9 mouse cellular contexts compared by ENCODE assay signal in genomic region chr11:101562391-101562790, GRCm38 (mm10). TPM values are rescaled to one million over a fixed set of nuclear protein-coding genes. Genes with fewer than 3 reads are reported as not detected.
DNase-seq lines count a peak whose midpoint lies in the region; ATAC-seq and TF ChIP-seq lines count a peak whose summit lies in the region.
"Had no signal": no experiment of that assay in that cellular context is flagged by ENCODE, and none has a peak within 500 bp of the region (broad histone marks: within the 10 kb centered on the region; RNA-seq: fewer than 3 reads in every experiment).

No protein-coding gene starts in this region.

- H3K36me3 ChIP-seq in heart, embryonic 10.5 days: peaks cover 86% of the 10 kb centered on the region

- no peak overlapping the region for H3K27ac ChIP-seq in heart, embryonic 10.5 days
- no peak overlapping the region for H3K27ac ChIP-seq in embryonic fibroblast, embryonic 13.5 days (ENCODE audit: insufficient read depth, low read length)
- no peak overlapping the region for H3K27ac ChIP-seq in left cerebral cortex, adult 2 months
- H3K27ac ChIP-seq: midbrain, embryonic 12.5 days had no signal

- DNase-seq in heart, postnatal 10 days: peak; percentile 38 to 67
- no peak for DNase-seq in heart, embryonic 10.5 days (ENCODE audit: low spot score)
- peak; percentile 86 for DNase-seq in CD4-positive helper T cell, adult 2 months (ENCODE audit: low read depth, low spot score)
- DNase-seq in left cerebral cortex, adult 2 months (ENCODE audit: extremely low spot score in 1 of 2, low spot score in 2 of 2): no peak
- DNase-seq in thymus, postnatal 25 days: peak; percentile 66

- no peaks in the 10 kb centered on the region for H3K27me3 ChIP-seq in heart, embryonic 10.5 days (ENCODE audit: insufficient read depth, poor library complexity, severe bottlenecking)
- H3K27me3 ChIP-seq: midbrain, embryonic 12.5 days had no signal

- intact Hi-C loops in heart, postnatal 10 days (cut with DNase I): no loop called here
- intact Hi-C loops in left cerebral cortex, adult 2 months (cut with DNase I): no loop called here

- H3K4me1 ChIP-seq in heart, embryonic 10.5 days: peaks cover 3% of the 10 kb centered on the region; the same call in 1 of the 2 replicates
- H3K4me1 ChIP-seq in embryonic fibroblast, embryonic 13.5 days (ENCODE audit: control insufficient read depth, insufficient read depth, low read length): no peaks in the 10 kb centered on the region
- H3K4me1 ChIP-seq: midbrain, embryonic 12.5 days had no signal

- TF ChIP-seq POLR2A in embryonic fibroblast, embryonic 13.5 days (IDR thresholded peaks at IDR 0.05; ENCODE audit: low read depth, low read length): no peak

- no peak overlapping the region for H3K4me3 ChIP-seq in heart, embryonic 10.5 days
- H3K4me3 ChIP-seq in embryonic fibroblast, embryonic 13.5 days (ENCODE audit: insufficient read depth, low read length): no peak overlapping the region
- no peak overlapping the region for H3K4me3 ChIP-seq in left cerebral cortex, adult 2 months
- H3K4me3 ChIP-seq: midbrain, embryonic 12.5 days had no signal

- peak; percentile 81 for ATAC-seq in activated CD4-positive, CD25-positive, alpha-beta regulatory T cell, adult 4 months
- ATAC-seq in monocyte, adult 5-6 weeks (replicated peaks; ENCODE audit: insufficient number of reproducible peaks, low FRiP score, low TSS enrichment, poor library complexity, severe bottlenecking): peak; percentile 91

- WGBS in heart, embryonic 10.5 days: 44% methylated on average over 5 of the region's 5 CpGs

- peak; percentile 72; the same call in 1 of the 2 replicates for TF ChIP-seq CTCF in embryonic fibroblast, embryonic 13.5 days (IDR thresholded peaks at IDR 0.05; ENCODE audit: borderline replicate concordance, insufficient read depth, low read length)
- TF ChIP-seq CTCF in left cerebral cortex, adult 2 months (IDR thresholded peaks at IDR 0.05): peak; percentile 84

- H3K9me3 ChIP-seq in heart, embryonic 10.5 days: no peaks in the 10 kb centered on the region
- H3K9me3 ChIP-seq: midbrain, embryonic 12.5 days had no signal

RNA-seq across cellular contexts. Expression of gene Nbr1, which starts 10.4 kb away (rescaled TPM):
- 100 to 1,000 TPM; 100 TPM for total RNA-seq in heart, postnatal 10 days (2021)
- 54.1 and 64.6 TPM in 2 replicates for polyA plus RNA-seq in heart, embryonic 10.5 days (2016; fragmentation: Nextera tagmentation; extraction: Ambion mirVana)
- polyA plus RNA-seq in activated CD4-positive, CD25-positive, alpha-beta regulatory T cell, adult 4 months (2017; shearing (Covaris generic)): 10 to 100 TPM; 42.3 to 84.0 TPM
- polyA plus RNA-seq in embryonic fibroblast, embryonic 13.5 days (2011; ENCODE audit: insufficient read length, low read depth, missing spikeins): 126 and 209 TPM in 2 replicates
- total RNA-seq in left cerebral cortex, adult 2 months (2021): 100 to 1,000 TPM; 136 to 137 TPM
- 67.9 to 104 TPM (median 83.1 TPM) in 3 replicates for total RNA-seq in monocyte, adult 5-6 weeks (2017)

RNA-seq across cellular contexts. Expression of gene Brca1, which starts 10.6 kb away (rescaled TPM):
- total RNA-seq in heart, postnatal 10 days (2021): 1 to 10 TPM; 2.8 to 4.7 TPM
- 13.4 and 14.9 TPM in 2 replicates for polyA plus RNA-seq in heart, embryonic 10.5 days (2016; fragmentation: Nextera tagmentation; extraction: Ambion mirVana)
- polyA plus RNA-seq in activated CD4-positive, CD25-positive, alpha-beta regulatory T cell, adult 4 months (2017; shearing (Covaris generic)): 1 to 10 TPM; 5.4 to 5.8 TPM
- polyA plus RNA-seq in embryonic fibroblast, embryonic 13.5 days (2011; ENCODE audit: insufficient read length, low read depth, missing spikeins): 9.2 and 11.2 TPM in 2 replicates
- total RNA-seq in left cerebral cortex, adult 2 months (2021): under 1 TPM; 0.61 to 0.70 TPM
- 2.9 to 8.0 TPM (median 5.2 TPM) in 3 replicates for total RNA-seq in monocyte, adult 5-6 weeks (2017)

RNA-seq across cellular contexts. Expression of gene Tmem106a, which starts 19.7 kb away (rescaled TPM):
- 1 to 10 TPM; 3.1 to 4.2 TPM for total RNA-seq in heart, postnatal 10 days (2021)
- polyA plus RNA-seq in heart, embryonic 10.5 days (2016; fragmentation: Nextera tagmentation; extraction: Ambion mirVana): 2.7 and 3.0 TPM in 2 replicates
- polyA plus RNA-seq in activated CD4-positive, CD25-positive, alpha-beta regulatory T cell, adult 4 months (2017; shearing (Covaris generic)): 10 to 100 TPM; 13.4 to 13.6 TPM
- 13.3 and 15.6 TPM in 2 replicates for polyA plus RNA-seq in embryonic fibroblast, embryonic 13.5 days (2011; ENCODE audit: insufficient read length, low read depth, missing spikeins)
- total RNA-seq in left cerebral cortex, adult 2 months (2021): 1 to 10 TPM; 1.3 to 1.9 TPM
- 10.7 to 18.1 TPM (median 15.4 TPM) in 3 replicates for total RNA-seq in monocyte, adult 5-6 weeks (2017)

RNA-seq across cellular contexts. Expression of gene Gm11634, which starts 36.7 kb away (rescaled TPM):
- not detected for total RNA-seq in heart, postnatal 10 days (2021)
- polyA plus RNA-seq in heart, embryonic 10.5 days (2016; fragmentation: Nextera tagmentation; extraction: Ambion mirVana): not detected in 2 replicates
- polyA plus RNA-seq in activated CD4-positive, CD25-positive, alpha-beta regulatory T cell, adult 4 months (2017; shearing (Covaris generic)): not detected
- not detected in 2 replicates for polyA plus RNA-seq in embryonic fibroblast, embryonic 13.5 days (2011; ENCODE audit: insufficient read length, low read depth, missing spikeins)
- not detected for total RNA-seq in left cerebral cortex, adult 2 months (2021)
- not detected in 3 replicates for total RNA-seq in monocyte, adult 5-6 weeks (2017)
- polyA plus RNA-seq: midbrain, embryonic 12.5 days had no signal

Comparison
In these comparisons a context has a peak if more than half of its experiments do, and no peak if none do; other contexts are left out.
1. DNase-seq: peak in heart, postnatal 10 days (2 of 2), CD4-positive helper T cell, adult 2 months (single experiment) and thymus, postnatal 25 days (single experiment); none in heart, embryonic 10.5 days (single experiment) and left cerebral cortex, adult 2 months (0 of 2).